Mouse (Mus musculus): ENCODE measurements at regions not wholly inside any gene's neighbourhood (a gene's known extent, or its start where the extent isn't known, plus 50 kb on each side); places are given as distances from the start of the nearest gene placed in this dataset.

DNA sequence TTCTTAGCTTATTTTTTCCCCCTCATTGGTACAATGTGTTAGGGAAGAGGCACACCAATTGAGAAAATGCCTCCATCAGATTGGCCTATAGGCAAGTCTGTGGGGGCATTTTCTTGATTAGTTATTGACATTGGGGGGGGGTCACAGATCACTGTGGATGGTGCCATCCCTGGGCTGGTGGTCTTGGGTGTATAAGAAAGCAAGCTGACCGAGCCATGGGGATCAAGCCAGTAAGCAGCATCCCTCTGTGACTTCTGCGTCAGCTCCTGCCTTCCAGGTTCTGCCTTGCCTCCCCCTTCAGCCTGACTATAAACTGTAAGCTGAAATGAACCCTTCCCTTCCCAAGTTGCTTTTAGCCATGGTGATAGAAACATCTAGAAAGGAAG lies 71.5 kb upstream of the Parp11 start:
- Histone ChIP-seq H3K9me3 (replicated peaks; ENCODE audit: control insufficient read depth, insufficient read depth, low read length, poor library complexity, severe bottlenecking) (no peaks in the 10 kb centered on the region), H3K27me3 (ENCODE audit: control insufficient read depth, insufficient read depth, low read length, poor library complexity, severe bottlenecking) (no peaks in the 10 kb centered on the region), H3K4me1 (ENCODE audit: control insufficient read depth, insufficient read depth, low read length) (no peaks in the 10 kb centered on the region), H3K9ac (ENCODE audit: low read depth, poor library complexity, severe bottlenecking) (no peak overlapping the region), H3K4me3 (ENCODE audit: low read depth, low read length) (no peak overlapping the region), H3K36me3 (ENCODE audit: control insufficient read depth, insufficient read depth, low read length, poor library complexity, severe bottlenecking) (no peaks in the 10 kb centered on the region), H3K27ac (ENCODE audit: insufficient read depth, low read length) (no peak overlapping the region)
- TF ChIP-seq POLR2A (IDR thresholded peaks at IDR 0.05; ENCODE audit: insufficient read depth, low read length): no peak

DNA sequence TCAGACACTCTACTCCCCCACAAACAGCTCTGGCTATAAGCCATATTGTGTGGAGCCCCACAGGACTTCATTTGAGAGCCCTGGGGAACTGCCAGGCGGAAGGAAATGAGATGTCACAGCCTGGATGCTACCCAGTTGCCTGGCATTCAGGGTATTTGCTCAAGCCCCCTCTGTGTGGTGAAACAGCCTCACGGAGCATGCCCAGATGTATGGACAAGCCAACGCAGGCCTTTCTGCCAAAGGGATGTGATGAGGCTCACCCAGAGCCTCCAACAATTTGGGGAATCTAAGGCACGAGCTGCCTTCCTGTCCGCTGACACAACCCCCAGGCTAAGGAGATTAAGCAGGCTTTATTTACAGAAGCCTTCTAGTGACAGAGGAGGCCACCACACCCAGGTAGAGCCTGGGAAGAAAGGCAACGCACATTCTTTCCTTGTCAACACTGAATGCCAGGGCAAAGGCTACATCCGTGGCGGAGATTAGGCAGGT lies 70.9 kb upstream of the Parp11 start:
- Histone ChIP-seq H3K4me3 (ENCODE audit: low read depth, low read length) (no peak overlapping the region), H3K4me1 (ENCODE audit: control insufficient read depth, insufficient read depth, low read length) (no peaks in the 10 kb centered on the region), H3K36me3 (ENCODE audit: control insufficient read depth, insufficient read depth, low read length, poor library complexity, severe bottlenecking) (no peaks in the 10 kb centered on the region), H3K27me3 (ENCODE audit: control insufficient read depth, insufficient read depth, low read length, poor library complexity, severe bottlenecking) (no peaks in the 10 kb centered on the region), H3K27ac (ENCODE audit: insufficient read depth, low read length) (no peak overlapping the region), H3K9ac (ENCODE audit: low read depth, poor library complexity, severe bottlenecking) (no peak overlapping the region), H3K9me3 (replicated peaks; ENCODE audit: control insufficient read depth, insufficient read depth, low read length, poor library complexity, severe bottlenecking) (no peaks in the 10 kb centered on the region)
- no peak for TF ChIP-seq CTCF (IDR thresholded peaks at IDR 0.05; ENCODE audit: low read depth, low read length)
- TF ChIP-seq EP300 (IDR thresholded peaks at IDR 0.05; ENCODE audit: insufficient read depth, low read depth, low read length): no peak
- TF ChIP-seq POLR2A (IDR thresholded peaks at IDR 0.05; ENCODE audit: insufficient read depth, low read length): no peak

GRCm38 (mm10) chr6:127378701-127379100 lies 67.9 kb upstream of the Parp11 start:
- Histone ChIP-seq H3K4me3 (ENCODE audit: low read depth, low read length) (no peak overlapping the region), H3K4me1 (ENCODE audit: control insufficient read depth, insufficient read depth, low read length) (no peaks in the 10 kb centered on the region), H3K27ac (ENCODE audit: insufficient read depth, low read length) (no peak overlapping the region), H3K27me3 (ENCODE audit: control insufficient read depth, insufficient read depth, low read length, poor library complexity, severe bottlenecking) (no peaks in the 10 kb centered on the region), H3K9me3 (replicated peaks; ENCODE audit: control insufficient read depth, insufficient read depth, low read length, poor library complexity, severe bottlenecking) (no peaks in the 10 kb centered on the region), H3K9ac (ENCODE audit: low read depth, poor library complexity, severe bottlenecking) (no peak overlapping the region), H3K36me3 (ENCODE audit: control insufficient read depth, insufficient read depth, low read length, poor library complexity, severe bottlenecking) (no peaks in the 10 kb centered on the region)
- TF ChIP-seq POLR2A (IDR thresholded peaks at IDR 0.05; ENCODE audit: insufficient read depth, low read length) (no peak), EP300 (IDR thresholded peaks at IDR 0.05; ENCODE audit: insufficient read depth, low read depth, low read length) (no peak), CTCF (IDR thresholded peaks at IDR 0.05; ENCODE audit: low read depth, low read length) (no peak)

- no peak for TF ChIP-seq EP300 (IDR thresholded peaks at IDR 0.05; ENCODE audit: insufficient read depth, low read depth, low read length)
- peak; percentile 42 for TF ChIP-seq CTCF (IDR thresholded peaks at IDR 0.05; ENCODE audit: low read depth, low read length)
- TF ChIP-seq POLR2A (IDR thresholded peaks at IDR 0.05; ENCODE audit: insufficient read depth, low read length): no peak
- H3K27me3 ChIP-seq (ENCODE audit: control insufficient read depth, insufficient read depth, low read length, poor library complexity, severe bottlenecking): no peaks in the 10 kb centered on the region
- no peaks in the 10 kb centered on the region for H3K9me3 ChIP-seq (replicated peaks; ENCODE audit: control insufficient read depth, insufficient read depth, low read length, poor library complexity, severe bottlenecking)
- no peak overlapping the region for H3K27ac ChIP-seq (ENCODE audit: insufficient read depth, low read length)
- H3K36me3 ChIP-seq (ENCODE audit: control insufficient read depth, insufficient read depth, low read length, poor library complexity, severe bottlenecking): no peaks in the 10 kb centered on the region
- H3K4me3 ChIP-seq (ENCODE audit: low read depth, low read length): no peak overlapping the region
- no peak overlapping the region for H3K9ac ChIP-seq (ENCODE audit: low read depth, poor library complexity, severe bottlenecking)
- no peaks in the 10 kb centered on the region for H3K4me1 ChIP-seq (ENCODE audit: control insufficient read depth, insufficient read depth, low read length)
These were observed 67.1 kb upstream of the Parp11 start for GRCm38 (mm10) chr6:127379511-127379910.

DNA sequence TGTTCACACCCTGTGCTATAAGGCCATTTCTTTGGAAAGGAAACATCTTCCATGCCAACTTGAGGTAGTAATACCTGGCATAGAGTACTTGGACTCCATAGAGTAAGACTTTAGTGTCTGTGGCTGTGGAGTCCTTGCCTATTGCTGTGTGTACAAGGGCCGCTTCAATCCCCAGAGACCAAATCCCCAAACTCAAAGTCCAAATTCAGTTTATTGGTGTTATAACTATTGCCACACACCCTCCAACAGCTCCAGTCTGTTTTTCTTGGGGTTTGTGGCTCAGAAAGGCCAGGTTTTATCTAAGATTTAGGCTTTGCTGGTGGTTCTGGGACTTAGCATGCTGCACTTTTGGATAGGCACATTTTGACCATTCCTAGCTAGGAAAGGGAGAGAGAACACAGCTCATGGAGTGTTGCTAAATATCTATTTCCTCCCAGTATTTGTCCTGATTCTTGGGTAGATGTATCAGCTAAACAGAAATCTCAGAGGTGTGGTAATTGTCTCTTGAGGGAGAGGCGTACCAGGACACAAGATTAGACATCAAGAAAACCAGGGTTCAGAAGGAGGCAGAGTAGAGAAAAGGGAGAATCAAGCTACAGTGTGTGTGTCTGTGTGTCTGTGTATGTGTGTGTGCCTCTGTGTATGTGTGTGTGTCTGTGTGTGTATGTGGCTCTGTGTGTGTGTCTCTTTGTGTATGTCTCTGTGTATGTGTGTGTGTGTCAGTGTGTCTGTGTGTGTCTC lies 65.3 kb upstream of the Parp11 start:
- Histone ChIP-seq H3K9me3 (replicated peaks; ENCODE audit: control insufficient read depth, insufficient read depth, low read length, poor library complexity, severe bottlenecking) (no peaks in the 10 kb centered on the region), H3K4me1 (ENCODE audit: control insufficient read depth, insufficient read depth, low read length) (no peaks in the 10 kb centered on the region), H3K4me3 (ENCODE audit: low read depth, low read length) (no peak overlapping the region), H3K27me3 (ENCODE audit: control insufficient read depth, insufficient read depth, low read length, poor library complexity, severe bottlenecking) (no peaks in the 10 kb centered on the region), H3K36me3 (ENCODE audit: control insufficient read depth, insufficient read depth, low read length, poor library complexity, severe bottlenecking) (no peaks in the 10 kb centered on the region), H3K9ac (ENCODE audit: low read depth, poor library complexity, severe bottlenecking) (no peak overlapping the region), H3K27ac (ENCODE audit: insufficient read depth, low read length) (no peak overlapping the region)
- TF ChIP-seq CTCF (IDR thresholded peaks at IDR 0.05; ENCODE audit: low read depth, low read length): no peak
- TF ChIP-seq EP300 (IDR thresholded peaks at IDR 0.05; ENCODE audit: insufficient read depth, low read depth, low read length): no peak
- no peak for TF ChIP-seq POLR2A (IDR thresholded peaks at IDR 0.05; ENCODE audit: insufficient read depth, low read length)

DNA sequence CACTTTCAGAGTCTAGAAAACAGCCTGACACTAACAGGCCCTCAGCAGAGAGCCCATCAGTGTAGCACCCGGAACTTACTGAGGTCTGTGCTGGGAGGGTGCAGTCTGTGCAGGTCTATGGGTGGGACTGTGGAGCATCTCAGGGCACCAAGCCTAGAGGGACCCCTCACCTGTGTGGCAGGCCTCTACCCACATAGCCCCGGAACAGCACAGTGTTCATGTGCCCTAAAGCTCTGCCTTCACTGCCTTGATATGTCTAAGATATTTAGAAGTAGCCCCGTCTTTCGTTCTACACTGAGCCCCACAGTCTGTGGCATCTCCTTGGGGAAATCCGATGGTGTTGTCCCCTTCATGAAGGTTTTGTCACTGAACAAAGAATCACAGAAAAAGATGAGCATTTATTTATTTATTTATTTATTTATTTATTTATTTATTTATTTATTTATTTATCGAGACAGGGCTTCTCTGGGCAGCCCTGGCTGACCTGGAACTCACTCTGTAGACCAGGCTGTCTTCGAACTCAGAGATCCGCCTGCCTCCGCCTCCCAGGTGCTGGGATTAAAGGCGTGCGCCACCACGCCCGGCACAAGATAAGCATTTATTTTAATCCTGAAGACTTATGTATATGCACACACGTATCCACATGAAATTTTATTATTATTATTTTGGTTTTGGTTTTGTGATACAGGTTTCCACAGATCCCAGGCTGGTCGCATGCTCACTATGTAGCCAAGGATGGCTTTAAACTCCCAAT lies 55.2 kb upstream of the Parp11 start:
- Histone ChIP-seq H3K27ac (ENCODE audit: insufficient read depth, low read length) (no peak overlapping the region), H3K9ac (ENCODE audit: low read depth, poor library complexity, severe bottlenecking) (no peak overlapping the region), H3K36me3 (ENCODE audit: control insufficient read depth, insufficient read depth, low read length, poor library complexity, severe bottlenecking) (no peaks in the 10 kb centered on the region), H3K27me3 (ENCODE audit: control insufficient read depth, insufficient read depth, low read length, poor library complexity, severe bottlenecking) (no peaks in the 10 kb centered on the region), H3K9me3 (replicated peaks; ENCODE audit: control insufficient read depth, insufficient read depth, low read length, poor library complexity, severe bottlenecking) (no peaks in the 10 kb centered on the region), H3K4me3 (ENCODE audit: low read depth, low read length) (no peak overlapping the region), H3K4me1 (ENCODE audit: control insufficient read depth, insufficient read depth, low read length) (no peaks in the 10 kb centered on the region)
- TF ChIP-seq CTCF (IDR thresholded peaks at IDR 0.05; ENCODE audit: low read depth, low read length) (no peak), POLR2A (IDR thresholded peaks at IDR 0.05; ENCODE audit: insufficient read depth, low read length) (no peak), EP300 (IDR thresholded peaks at IDR 0.05; ENCODE audit: insufficient read depth, low read depth, low read length) (no peak)
